Mouse (Mus musculus) MEL (cell line): ENCODE measurements around the gene Uba5. TPM values are rescaled to one million over a fixed set of nuclear protein-coding genes. Genes with fewer than 3 reads are reported as not detected.

Source experiments
- DNase-seq: peaks from one replicate; pipeline ENCODE4 v3.0.0; 2011; ENCODE audit warnings: low read depth, low spot score
- H3K27ac ChIP-seq: 2 replicates; pipeline ENCODE4 v1.5.1; 2012; ENCODE audit warnings: low read depth, mild to moderate bottlenecking, control low read depth, low read length, moderate library complexity; ENCODE audit not compliant: control insufficient read depth
- H3K27me3 ChIP-seq, 2 experiments: fragments of 150-350 bp in 1 of 2; sonication (generic) in 1 of 2; 2 replicates each; pipeline ENCODE4 v1.6.1; 2012; ENCODE audit warnings: low read length in 2 of 2, mild to moderate bottlenecking in 2 of 2, improper control_type of control experiment in 1 of 2, moderate library complexity in 1 of 2; ENCODE audit not compliant: insufficient read depth in 2 of 2, control insufficient read depth in 1 of 2
- H3K36me3 ChIP-seq, 2 experiments: 2 replicates each; pipeline ENCODE4 v1.6.1; 2012 to 2014; ENCODE audit warnings: low read length in 2 of 2, improper control_type of control experiment in 1 of 2, inconsistent platforms in 1 of 2, mild to moderate bottlenecking in 1 of 2; ENCODE audit not compliant: insufficient read depth in 2 of 2, control insufficient read depth in 1 of 2
- H3K4me1 ChIP-seq, 2 experiments: fragments of 150-350 bp in 1 of 2; sonication (generic) in 1 of 2; 2 replicates each; pipeline ENCODE4 v1.6.1; 2012; ENCODE audit warnings: low read length in 2 of 2, improper control_type of control experiment in 1 of 2, mild to moderate bottlenecking in 1 of 2; ENCODE audit not compliant: insufficient read depth in 2 of 2, control insufficient read depth in 1 of 2
- H3K4me3 ChIP-seq, 2 experiments: fragments of 150-350 bp in 1 of 2; sonication (generic) in 1 of 2; 2 replicates each; pipeline ENCODE4 v1.5.1; 2012; ENCODE audit warnings: low read depth in 2 of 2, low read length in 2 of 2, mild to moderate bottlenecking in 2 of 2, moderate library complexity in 2 of 2, control low read depth in 1 of 2, improper control_type of control experiment in 1 of 2; ENCODE audit not compliant: control insufficient read depth in 1 of 2, insufficient read depth in 1 of 2
- H3K79me2 ChIP-seq: 2 replicates; pipeline ENCODE4 v1.6.1; 2012; ENCODE audit warnings: mild to moderate bottlenecking, low read length, moderate library complexity; ENCODE audit not compliant: control insufficient read depth, poor library complexity, insufficient read depth
- H3K9ac ChIP-seq: 2 replicates; pipeline ENCODE4 v1.6.1; 2012; ENCODE audit warnings: low read depth, mild to moderate bottlenecking, control low read depth, low read length, moderate library complexity; ENCODE audit not compliant: control insufficient read depth, poor library complexity, severe bottlenecking
- H3K9me3 ChIP-seq: fragments of 150-350 bp; sonication (generic); replicated peaks from 2 replicates; pipeline ENCODE4 v1.6.1; 2012; ENCODE audit warnings: mild to moderate bottlenecking, low read length, improper control_type of control experiment, moderate library complexity; ENCODE audit not compliant: insufficient read depth
- BHLHE40 ChIP-seq: IDR thresholded peaks from 2 replicates; pipeline ENCODE4 v1.6.1; 2012; ENCODE audit warnings: low read depth, mild to moderate bottlenecking, inconsistent platforms, low read length, improper control_type of control experiment, borderline replicate concordance
- CHD1 ChIP-seq: IDR thresholded peaks from 2 replicates; pipeline ENCODE4 v1.6.1; 2012; ENCODE audit warnings: low read depth, mild to moderate bottlenecking, inconsistent platforms, low read length, improper control_type of control experiment
- CHD2 ChIP-seq: IDR thresholded peaks from 2 replicates; pipeline ENCODE4 v1.6.1; 2011; ENCODE audit warnings: low read length, improper control_type of control experiment
- CTCF ChIP-seq, 3 experiments: IDR thresholded peaks in 2 of 3; conservative IDR thresholded peaks in 1 of 3; 2 replicates each; pipeline ENCODE4 v1.5.1; 2011 to 2012; ENCODE audit warnings: low read length in 3 of 3, low read depth in 2 of 3, mild to moderate bottlenecking in 2 of 3, improper control_type of control experiment in 1 of 3, inconsistent platforms in 1 of 3, mixed read lengths in 1 of 3, moderate library complexity in 1 of 3; ENCODE audit not compliant: control insufficient read depth in 1 of 3, insufficient read depth in 1 of 3, poor library complexity in 1 of 3, severe bottlenecking in 1 of 3
- E2F4 ChIP-seq: IDR thresholded peaks from 2 replicates; pipeline ENCODE4 v1.6.1; 2011; ENCODE audit warnings: low read depth, low read length, improper control_type of control experiment, borderline replicate concordance
- ELF1 ChIP-seq: IDR thresholded peaks from 2 replicates; pipeline ENCODE4 v1.6.1; 2014; ENCODE audit warnings: low read depth, mild to moderate bottlenecking, inconsistent platforms, low read length, improper control_type of control experiment, moderate library complexity
- EP300 ChIP-seq, 2 experiments: IDR thresholded peaks; 2 replicates each; pipeline ENCODE4 v1.6.1; 2011; ENCODE audit warnings: improper control_type of control experiment in 2 of 2, low read length in 2 of 2, low read depth in 1 of 2, mild to moderate bottlenecking in 1 of 2
- ETS1 ChIP-seq: IDR thresholded peaks from 2 replicates; pipeline ENCODE4 v1.6.1; 2012; ENCODE audit warnings: low read depth, mild to moderate bottlenecking, inconsistent platforms, low read length, improper control_type of control experiment, moderate library complexity
- GABPA ChIP-seq: IDR thresholded peaks from 2 replicates; pipeline ENCODE4 v1.6.1; 2012; ENCODE audit warnings: low read depth, mild to moderate bottlenecking, inconsistent platforms, low read length, improper control_type of control experiment, moderate library complexity
- KAT2A ChIP-seq: conservative IDR thresholded peaks from 2 replicates; pipeline ENCODE4 v1.6.1; 2012; ENCODE audit warnings: low read depth, low read length, improper control_type of control experiment, inconsistent platforms
- MAX ChIP-seq: IDR thresholded peaks from 2 replicates; pipeline ENCODE4 v1.6.1; 2011; ENCODE audit warnings: low read length, improper control_type of control experiment
- MAZ ChIP-seq: IDR thresholded peaks from 2 replicates; pipeline ENCODE4 v1.6.1; 2012; ENCODE audit warnings: low read depth, mild to moderate bottlenecking, inconsistent platforms, low read length, improper control_type of control experiment
- MXI1 ChIP-seq: IDR thresholded peaks from 2 replicates; pipeline ENCODE4 v1.6.1; 2011; ENCODE audit warnings: mild to moderate bottlenecking, low read depth, low read length, improper control_type of control experiment
- MYB ChIP-seq: IDR thresholded peaks from 2 replicates; pipeline ENCODE4 v1.6.1; 2011; ENCODE audit warnings: mild to moderate bottlenecking, low read depth, low read length, improper control_type of control experiment
- NRF1 ChIP-seq: IDR thresholded peaks from 2 replicates; pipeline ENCODE4 v1.6.1; 2014; ENCODE audit warnings: low read depth, mild to moderate bottlenecking, inconsistent platforms, low read length, improper control_type of control experiment, moderate library complexity; ENCODE audit not compliant: poor library complexity, insufficient read depth, severe bottlenecking
- POLR2AphosphoS2 ChIP-seq: IDR thresholded peaks from 2 replicates; pipeline ENCODE4 v1.6.1; 2011; ENCODE audit warnings: low read length, improper control_type of control experiment
- RAD21 ChIP-seq: IDR thresholded peaks from 2 replicates; pipeline ENCODE4 v1.6.1; 2011; ENCODE audit warnings: mild to moderate bottlenecking, low read depth, low read length, improper control_type of control experiment
- TAL1 ChIP-seq: IDR thresholded peaks from 2 replicates; pipeline ENCODE4 v1.6.1; 2012; ENCODE audit warnings: mild to moderate bottlenecking, inconsistent platforms, low read length, moderate library complexity, mixed read lengths
- ZC3H11A ChIP-seq: IDR thresholded peaks from 2 replicates; pipeline ENCODE4 v1.6.1; 2012; ENCODE audit warnings: low read depth, mild to moderate bottlenecking, inconsistent platforms, low read length, improper control_type of control experiment
- ZNF384 ChIP-seq: IDR thresholded peaks from 2 replicates; pipeline ENCODE4 v1.6.1; 2012; ENCODE audit warnings: low read depth, mild to moderate bottlenecking, inconsistent platforms, low read length, improper control_type of control experiment
- polyA plus RNA-seq, 2 experiments: library from polyadenylated mRNA; stranded (reverse) in 1 of 2; unstranded in 1 of 2; fragments of >175 nt in 1 of 2; fragments of >200 nt in 1 of 2; gene quantifications; 2 replicates each; pipeline versions ENCODE4 v1.2.1 to v1.2.4; 2012; ENCODE audit warnings: low replicate concordance in 2 of 2, low read depth in 1 of 2; ENCODE audit not compliant: insufficient read length in 2 of 2, insufficient read depth in 1 of 2, missing spikeins in 1 of 2
- total RNA-seq: library from RNA; depleted of rRNA; stranded (reverse); fragments of 300-350 nt; gene quantifications from 2 replicates; pipeline ENCODE4 v1.2.3, GENCODE M21; 2012

Gene Uba5
- total and polyA plus RNA-seq, 3 experiments, result 30.8 to 35.5 TPM; not detected in 1

GRCm38 (mm10) chr9:104088555-104088954 lies 25.6 kb upstream of the Uba5 start:
- H3K27ac ChIP-seq, result no peak overlapping the region
- H3K36me3 ChIP-seq, result peaks cover 0 to 2% of the 10 kb centered on the region in 2 experiments; a peak in 2 of 4 replicates
- no peaks in the 10 kb centered on the region for H3K27me3 ChIP-seq
- no peaks in the 10 kb centered on the region for H3K79me2 ChIP-seq
- H3K4me3 ChIP-seq, result no peak overlapping the region
- no peak overlapping the region for H3K9ac ChIP-seq
- H3K9me3 ChIP-seq, result no peaks in the 10 kb centered on the region
- TF ChIP-seq TAL1 (no peak), MYB (no peak), EP300 (IDR thresholded peaks at IDR 0.05; ENCODE audit: low read depth in 1 of 2, low read length in 2 of 2) (no peak), ELF1 (no peak), CHD1 (no peak), E2F4 (no peak), ETS1 (no peak), POLR2AphosphoS2 (no peak), CHD2 (no peak), ZC3H11A (no peak)
- H3K4me1 ChIP-seq, result no peaks in the 10 kb centered on the region
- no peak for DNase-seq

GRCm38 (mm10) chr9:104085730-104086429 lies 22.9 kb upstream of the Uba5 start:
- TF ChIP-seq CHD2, result no peak
- no peak for TF ChIP-seq ZNF384
- no peak for TF ChIP-seq MAX
- no peak for TF ChIP-seq NRF1
- TF ChIP-seq ZC3H11A, result no peak
- no peak for TF ChIP-seq ETS1
- TF ChIP-seq KAT2A, result no peak
- TF ChIP-seq CHD1, result no peak
- no peak for TF ChIP-seq GABPA
- TF ChIP-seq POLR2AphosphoS2, result no peak
- TF ChIP-seq MAZ, result no peak
- no peak for TF ChIP-seq BHLHE40
- TF ChIP-seq TAL1, result no peak
- TF ChIP-seq CTCF (IDR thresholded peaks at IDR 0.05 in 2 of 3, conservative IDR thresholded peaks at IDR 0.05 in 1 of 3; ENCODE audit: control insufficient read depth in 1 of 3, insufficient read depth in 1 of 3, low read depth in 2 of 3, low read length in 3 of 3, poor library complexity in 1 of 3, severe bottlenecking in 1 of 3), result no peak
- no peak for TF ChIP-seq RAD21
- no peak for TF ChIP-seq MXI1
- H3K9me3 ChIP-seq, result no peaks in the 10 kb centered on the region
- no peaks in the 10 kb centered on the region for H3K4me1 ChIP-seq
- H3K9ac ChIP-seq, result no peak overlapping the region
- DNase-seq, result no peak
- H3K27me3 ChIP-seq, result no peaks in the 10 kb centered on the region
- no peaks in the 10 kb centered on the region for H3K79me2 ChIP-seq
- peaks cover 0 to 2% of the 10 kb centered on the region in 2 experiments; a peak in 2 of 4 replicates for H3K36me3 ChIP-seq
- no peak overlapping the region for H3K27ac ChIP-seq
- H3K4me3 ChIP-seq, result no peak overlapping the region
